Mouse (Mus musculus) left cerebral cortex, postnatal 10 days (tissue): Measurements from ENCODE around the gene Nin. TPM values are rescaled to one million over a fixed set of nuclear protein-coding genes. Genes with fewer than 3 reads are reported as not detected.

Experiments
- DNase-seq, 2 experiments: peaks; one replicate each; pipeline ENCODE4 v3.0.0; 2021 to 2022; ENCODE audit warnings: low spot score in 2 of 2, mixed read lengths in 1 of 2; ENCODE audit errors: extremely low spot score in 1 of 2
- intact Hi-C: fragments of 180-260 bp; cut with DNase I; formaldehyde crosslinking; loops from one replicate; pipeline ENCODE4 v1.15.1; 2025
- total RNA-seq, 2 experiments: library from RNA; stranded (reverse); gene quantifications; 2 replicates each; pipeline ENCODE4 v1.2.3; 2021

Nin gene
- total RNA-seq, 2 experiments from 2014 or later = 49.2 to 51.8 TPM

DNA sequence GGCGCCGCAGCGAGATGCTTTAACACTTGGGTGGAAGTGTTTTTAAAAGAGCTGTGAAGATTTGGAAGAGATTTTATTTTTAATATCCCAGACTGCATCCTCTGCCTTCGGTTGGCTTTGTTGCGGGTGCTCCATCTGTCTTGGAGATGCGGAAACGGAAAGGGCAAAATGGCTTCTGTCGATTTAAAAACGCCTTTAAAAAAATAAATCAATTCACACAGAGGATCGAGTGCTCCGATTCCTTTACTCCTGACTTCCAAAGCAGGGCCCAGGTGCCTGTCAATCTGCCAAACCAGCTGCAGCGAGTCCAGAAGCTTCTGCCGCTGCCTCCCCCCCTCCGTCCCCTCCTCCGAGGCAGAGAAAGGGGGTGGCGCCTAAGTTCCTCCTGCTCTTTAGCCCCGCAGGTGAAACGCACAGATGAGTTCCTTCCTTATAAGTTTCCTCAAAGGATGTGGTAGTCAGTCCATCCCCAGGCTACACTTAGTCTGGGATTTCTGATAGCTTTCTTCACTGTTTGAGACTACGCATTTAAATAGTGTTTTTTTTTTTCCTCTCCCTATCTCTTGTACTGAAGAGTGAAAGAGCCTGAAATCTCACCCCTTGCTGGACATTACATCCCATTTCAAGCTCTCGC is 17.6 kb upstream of the Nin start:
- intact Hi-C loops = no loop called here
- peak in 1 of 2 experiments; percentile 83 for DNase-seq

DNA sequence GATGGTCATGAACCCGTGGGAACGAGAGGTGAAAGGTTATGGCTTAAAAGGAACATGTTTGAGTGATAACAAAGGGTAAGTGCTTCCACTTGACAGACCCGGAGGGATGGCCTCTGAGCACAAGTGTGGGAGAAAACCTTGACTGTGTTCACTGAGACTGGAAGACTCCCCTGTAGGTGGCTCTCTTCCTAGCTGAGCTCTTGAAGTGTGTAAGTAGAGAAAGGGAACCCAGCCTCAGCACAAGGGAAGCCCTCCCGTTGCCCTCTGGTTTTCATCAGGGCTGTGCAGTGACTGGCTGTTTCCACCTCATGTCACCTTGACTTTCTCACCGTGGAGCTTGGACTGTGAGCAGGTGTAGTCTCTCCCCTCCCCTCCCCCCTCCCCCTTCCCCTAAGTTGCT is 15.6 kb upstream of the Nin start:
- intact Hi-C loops = no loop called here
- no peak for DNase-seq

DNA sequence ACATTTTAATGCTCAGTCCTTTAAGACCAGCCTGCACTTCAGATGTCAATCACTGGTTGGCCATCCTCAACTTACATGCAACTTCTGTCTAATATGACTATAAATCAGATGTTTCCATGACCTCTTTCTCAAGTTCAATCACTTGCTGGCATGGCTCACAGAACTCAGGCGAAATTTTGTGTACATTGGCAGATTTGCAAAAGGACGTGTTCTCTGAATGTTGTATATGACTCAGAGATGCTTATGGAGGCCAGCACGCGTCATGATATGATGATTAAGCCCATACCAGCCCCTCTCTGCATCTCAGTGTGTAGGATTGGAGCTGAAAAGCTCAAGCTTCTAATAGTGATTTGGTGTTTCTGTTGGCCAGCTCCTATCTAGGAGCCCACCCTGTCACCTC is 13.1 kb upstream of the Nin start:
- intact Hi-C loops = no loop called here
- no peak for DNase-seq

DNA sequence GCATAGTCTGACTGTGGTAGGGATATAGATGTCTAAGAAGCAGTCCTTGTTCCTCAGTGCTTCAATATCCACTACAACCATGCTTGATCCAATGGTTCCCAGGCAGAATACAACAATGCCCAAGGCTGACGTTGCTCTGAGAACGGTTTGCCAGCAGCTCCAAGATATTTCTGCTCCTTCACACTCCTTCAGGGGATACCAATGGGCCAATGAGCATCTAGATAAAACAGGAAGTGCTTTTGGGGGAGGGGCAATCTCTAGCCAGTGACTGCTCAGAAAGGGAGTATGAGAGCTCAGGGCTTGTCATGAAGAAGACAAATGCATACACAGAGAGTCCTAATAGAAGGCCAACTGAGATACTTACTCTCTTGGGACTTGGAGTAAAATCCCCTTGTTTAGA is 6.0 kb upstream of the Nin start:
- intact Hi-C loops = no loop called here
- DNase-seq = no peak

DNA sequence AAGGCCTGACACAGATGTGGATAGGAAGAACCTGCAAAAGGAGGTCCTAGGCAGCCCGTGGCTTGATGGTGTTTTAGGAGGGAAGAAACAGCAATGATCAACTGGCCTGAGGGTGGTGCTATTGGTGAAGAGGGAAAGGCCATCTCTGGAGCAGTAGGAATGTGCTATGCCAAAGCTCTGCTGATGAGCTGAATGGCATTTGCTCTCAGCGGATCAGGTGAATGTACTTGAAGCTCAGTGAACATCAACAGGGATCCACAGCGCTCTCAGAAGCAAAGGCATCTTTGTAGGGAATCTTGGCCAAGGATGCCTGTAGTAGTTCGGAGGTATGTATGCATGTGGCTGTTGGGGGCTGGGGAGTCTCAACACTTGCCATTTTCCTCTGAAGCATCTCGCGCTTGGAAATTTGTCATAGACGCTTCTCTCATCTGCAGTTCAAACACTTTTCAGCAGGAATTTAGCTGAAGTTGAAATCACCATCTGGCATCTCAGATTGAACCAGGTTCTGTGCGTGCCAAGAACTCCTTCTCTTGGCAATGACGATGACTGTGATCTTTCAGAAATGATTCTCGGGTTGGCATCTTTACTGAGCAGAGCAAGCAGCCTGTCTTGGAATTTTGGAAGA is 5.3 kb upstream of the Nin start:
- peak in 1 of 2 experiments; percentile 73 for DNase-seq
- intact Hi-C loops = no loop called here

DNA sequence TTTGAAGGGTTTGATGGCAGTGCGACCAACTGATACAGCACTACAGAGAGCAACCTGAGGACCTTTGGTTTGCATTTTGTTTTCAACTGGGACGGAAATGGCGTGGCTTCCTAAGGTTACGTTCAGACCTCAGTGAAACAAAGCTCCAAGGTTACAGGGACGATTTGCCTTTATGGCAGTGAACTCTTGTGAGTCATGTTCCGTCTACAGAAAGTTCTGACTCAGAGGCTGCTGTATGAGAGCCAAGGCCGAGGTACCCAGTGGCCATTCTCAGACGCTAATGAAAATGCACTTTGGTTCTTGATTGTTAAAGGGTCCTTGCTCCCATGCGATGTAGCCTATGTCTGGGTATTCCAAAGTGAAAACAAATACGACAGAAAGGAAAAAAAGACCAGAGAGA is 3.6 kb upstream of the Nin start:
- no peak for DNase-seq
- intact Hi-C loops = no loop called here

DNA sequence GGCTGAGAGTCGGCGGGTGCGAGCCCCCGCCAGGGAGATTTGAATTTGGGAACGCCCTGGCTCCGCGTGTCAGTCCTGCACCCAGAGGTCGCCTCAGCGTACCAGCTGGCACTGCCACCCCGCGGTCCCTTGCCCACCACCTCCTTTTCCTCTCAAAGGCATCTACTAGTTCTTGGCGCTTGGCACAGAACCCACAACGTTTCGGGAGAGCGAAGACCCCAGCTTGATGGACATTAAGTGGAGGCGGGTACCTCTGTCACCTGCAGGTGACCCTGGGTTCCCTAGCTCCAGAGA is 1.5 kb downstream of the Nin start:
- intact Hi-C loops = loop anchor here (5.0 kb wide), 1 partner anchor 35 kb away; no protein-coding TSS in a partner anchor
- no peak for DNase-seq

DNA sequence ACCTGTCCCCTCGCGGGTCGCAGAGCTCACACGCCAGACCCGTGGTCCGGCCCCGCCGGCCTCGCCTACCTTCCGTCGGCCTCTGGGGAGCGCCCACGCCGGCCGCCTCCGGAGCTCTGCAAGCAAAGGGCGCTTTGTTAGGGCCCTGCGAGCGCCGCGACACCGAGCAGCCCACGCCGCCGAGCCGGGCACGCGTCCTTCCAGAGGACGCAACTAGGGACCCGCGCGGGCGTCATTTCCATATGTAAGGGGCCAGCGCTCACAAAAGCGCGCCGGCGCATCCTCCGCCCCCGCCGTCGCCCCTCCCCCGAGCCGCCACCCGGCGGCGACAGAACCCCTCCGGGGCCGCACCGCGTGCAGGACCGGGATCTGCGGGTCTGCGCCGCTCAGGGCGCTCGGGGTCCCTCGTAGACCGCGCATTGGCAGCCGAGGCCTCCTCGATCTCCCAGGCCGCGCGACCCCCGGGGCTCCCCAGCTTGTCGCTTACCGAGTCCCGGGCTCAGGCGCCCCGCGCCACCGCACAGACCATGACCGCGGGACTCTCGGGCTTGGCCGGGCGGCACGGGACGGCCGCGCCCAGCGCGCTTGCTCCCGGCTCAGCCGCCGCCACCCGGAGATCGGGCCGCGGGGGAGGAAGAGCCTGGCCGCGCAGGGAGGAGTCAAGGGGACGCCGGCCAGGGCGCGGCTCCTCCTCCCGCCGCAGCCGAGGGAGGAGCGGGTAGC is 2.0 kb downstream of the Nin start:
- intact Hi-C loops = loop anchor here (5.0 kb wide), 1 partner anchor 36 kb away; no protein-coding TSS in a partner anchor
- DNase-seq = peak in 1 of 2 experiments; percentile 87

DNA sequence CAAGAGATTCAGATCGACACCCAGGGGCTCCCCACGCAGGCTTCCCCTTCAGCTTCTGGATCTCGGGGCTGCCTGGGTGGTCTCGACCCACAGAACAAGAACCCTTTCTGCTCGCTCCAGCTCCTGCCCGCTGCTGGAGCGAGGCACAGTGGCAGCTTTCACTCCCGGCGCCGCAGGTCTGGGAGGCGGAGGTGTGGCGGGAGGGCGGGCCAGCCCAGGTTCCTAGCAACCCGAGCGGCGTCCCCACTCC is 2.5 kb downstream of the Nin start:
- no peak for DNase-seq
- intact Hi-C loops = loop anchor here (5.0 kb wide), 1 partner anchor 36 kb away; no protein-coding TSS in a partner anchor

DNA sequence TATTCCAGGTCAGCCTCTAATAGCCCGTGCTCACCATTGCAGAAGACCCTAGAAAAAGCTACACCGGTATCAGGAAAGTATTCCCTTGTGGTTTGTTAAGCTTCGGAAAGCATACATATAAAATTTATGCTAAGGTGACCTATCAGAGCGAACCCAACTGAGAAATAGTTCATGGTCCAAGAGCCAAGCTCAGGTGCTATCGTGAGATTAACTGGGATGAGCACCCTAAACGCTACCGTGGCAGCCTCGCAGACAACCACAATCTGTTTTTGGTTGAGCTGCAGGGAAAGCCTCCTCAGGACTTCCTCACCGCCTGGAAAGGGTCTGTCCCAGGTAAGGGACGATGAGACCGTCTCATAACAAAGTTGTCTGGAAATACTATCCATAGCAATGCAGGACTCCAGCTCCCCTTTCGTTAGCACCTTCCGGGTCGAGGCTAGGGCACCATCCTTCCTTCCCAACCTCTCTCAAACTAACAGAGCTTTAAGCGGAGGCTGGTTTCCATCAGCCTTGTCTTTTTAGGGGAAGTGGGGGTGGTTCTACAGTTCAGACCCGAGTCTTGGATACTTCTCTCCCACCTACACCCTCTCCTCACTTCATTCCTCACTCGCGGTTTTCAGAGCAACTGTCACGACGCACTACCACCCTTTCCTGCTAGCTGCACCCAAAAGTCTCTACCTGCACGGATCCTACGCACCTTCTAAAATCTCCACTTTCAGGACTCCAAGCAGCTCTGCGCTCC is 3.0 kb downstream of the Nin start:
- DNase-seq = no peak
- intact Hi-C loops = loop anchor here (5.0 kb wide), 1 partner anchor 37 kb away; no protein-coding TSS in a partner anchor

DNA sequence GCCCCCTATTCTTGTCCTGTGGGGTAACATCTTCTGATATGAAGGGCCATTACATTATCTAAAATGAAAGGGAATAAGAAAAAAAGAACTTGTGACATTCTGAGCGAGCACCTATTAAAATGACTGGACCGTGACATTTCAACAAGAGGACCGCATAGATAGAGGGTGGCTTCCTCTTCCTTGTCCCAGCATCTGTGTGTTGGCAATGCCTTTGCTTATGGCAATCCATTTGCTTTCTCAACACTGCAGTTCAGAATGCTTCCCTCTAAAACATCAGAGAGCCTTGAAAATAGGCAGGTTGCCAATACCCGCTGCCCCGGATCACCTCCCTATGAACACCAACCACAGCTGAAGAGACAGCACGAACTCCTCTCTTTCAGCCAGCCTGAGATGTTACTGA is 3.6 kb downstream of the Nin start:
- intact Hi-C loops = loop anchor here (5.0 kb wide), 2 partner anchors 37 to 58 kb away; no protein-coding TSS in a partner anchor
- DNase-seq = peak in 1 of 2 experiments; percentile 50

DNA sequence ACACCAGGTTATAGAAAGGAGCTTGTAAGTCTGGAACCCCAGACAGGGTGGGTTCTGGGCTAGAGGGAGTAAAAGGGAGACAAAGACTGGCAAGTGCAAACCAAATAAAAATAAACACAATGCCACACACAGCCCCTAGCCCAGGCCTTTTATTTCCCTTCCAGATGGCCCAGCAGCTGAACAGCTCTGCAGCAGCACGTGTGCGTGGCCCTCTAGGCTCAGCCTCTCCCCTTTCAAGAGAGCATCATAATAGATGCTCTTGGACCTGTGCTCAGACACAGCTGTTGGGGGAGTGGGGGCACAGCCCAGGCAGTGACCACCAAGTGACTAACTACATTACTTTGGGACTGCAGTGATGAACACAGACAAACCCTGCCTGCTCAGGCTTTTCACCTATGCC is 5.4 kb downstream of the Nin start:
- DNase-seq = no peak
- intact Hi-C loops = loop anchor here (5.0 kb wide), 1 partner anchor 56 kb away; no protein-coding TSS in a partner anchor

DNA sequence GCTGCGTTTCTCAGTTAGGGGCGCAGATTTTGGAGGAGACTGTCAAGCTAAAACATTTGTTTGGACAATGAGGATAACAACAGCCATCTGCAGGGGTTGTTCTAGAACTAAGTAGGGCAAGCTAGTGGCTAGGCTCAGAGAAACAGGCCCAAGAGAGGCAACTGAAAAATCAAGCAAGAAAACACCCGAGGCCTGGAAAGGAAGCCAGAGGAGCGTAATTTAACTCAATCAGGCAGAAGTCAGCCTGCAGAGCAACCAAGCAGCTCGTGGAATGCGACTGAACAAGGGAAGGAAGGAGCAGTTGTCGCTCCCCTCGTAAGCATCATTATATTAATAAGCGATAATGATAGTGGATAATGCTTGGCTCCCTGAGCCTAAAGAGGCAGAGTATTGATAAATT is 7.0 kb downstream of the Nin start:
- intact Hi-C loops = loop anchor here (5.0 kb wide), 1 partner anchor 54 kb away; no protein-coding TSS in a partner anchor
- DNase-seq = no peak

DNA sequence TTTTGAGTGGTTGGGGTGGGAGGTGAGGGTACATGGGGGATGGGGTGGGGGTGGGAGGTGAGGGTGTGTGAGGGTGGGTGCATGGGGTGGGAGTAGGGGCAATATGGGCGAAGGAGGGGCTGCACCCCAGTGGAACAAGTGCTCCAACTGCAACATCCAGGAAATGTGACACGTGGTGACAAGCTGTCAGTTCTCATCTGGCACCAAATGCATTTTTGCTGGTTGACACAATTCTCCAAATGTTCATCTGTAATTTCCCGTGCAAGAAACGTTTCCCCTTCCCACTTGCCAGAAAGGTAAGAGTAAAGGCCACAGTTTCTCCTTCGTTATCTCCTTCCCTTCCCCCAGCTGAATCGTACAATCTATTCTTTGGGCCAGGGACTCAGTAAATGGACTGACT is 7.6 kb downstream of the Nin start:
- intact Hi-C loops = loop anchor here (5.0 kb wide), 1 partner anchor 54 kb away; no protein-coding TSS in a partner anchor
- no peak for DNase-seq

DNA sequence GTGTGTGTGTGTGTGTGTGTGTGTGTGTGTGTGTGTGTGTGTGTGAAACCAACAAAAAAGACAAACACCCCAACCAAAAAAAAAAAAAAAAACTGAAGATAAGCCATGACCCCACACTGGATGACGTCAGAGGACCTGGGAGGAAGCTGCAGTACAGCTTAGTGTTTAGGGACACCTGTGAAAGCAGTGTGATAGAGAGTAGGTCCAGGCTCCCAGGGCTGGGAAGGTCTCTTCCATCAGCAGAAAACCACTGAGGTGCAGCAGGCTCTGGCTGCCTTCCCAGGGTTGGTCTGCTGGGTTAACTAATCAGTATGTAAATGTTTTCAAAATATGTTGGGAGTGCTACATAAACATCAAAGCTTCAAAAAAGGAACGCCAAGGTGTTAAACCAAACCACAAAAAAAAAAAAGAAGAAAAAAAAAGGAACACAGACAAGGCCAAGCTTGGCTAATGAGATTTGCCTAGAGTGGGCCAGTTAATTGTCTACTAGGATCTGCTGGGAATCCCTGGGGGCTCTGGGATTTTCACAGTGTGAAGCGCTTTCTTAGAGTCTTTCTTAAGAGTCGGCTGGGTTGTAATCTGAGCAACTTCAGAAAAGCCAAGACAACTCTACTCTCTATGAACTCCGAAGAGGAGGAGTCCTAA is 8.6 kb downstream of the Nin start:
- intact Hi-C loops = loop anchor here (5.0 kb wide), 1 partner anchor 53 kb away; no protein-coding TSS in a partner anchor
- DNase-seq = no peak

DNA sequence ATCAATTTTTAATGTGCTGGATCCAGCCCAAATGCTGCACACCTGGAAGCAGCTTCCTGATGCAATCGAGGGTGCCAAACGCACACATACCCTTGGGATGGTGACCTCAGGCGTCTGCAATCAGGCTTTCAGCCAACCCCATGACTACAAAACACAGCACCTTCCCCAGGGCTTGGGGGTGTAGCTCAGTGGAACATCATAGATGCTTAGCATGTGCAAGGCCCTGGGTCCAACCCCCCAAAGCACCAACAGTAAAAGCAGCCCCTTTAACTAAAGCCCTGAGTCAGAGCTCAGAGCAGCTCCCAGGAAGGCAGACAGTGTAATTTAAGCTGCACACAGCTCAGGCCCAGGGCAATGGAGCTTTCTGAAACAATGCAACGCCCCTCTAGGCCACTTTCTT is 9.3 kb downstream of the Nin start:
- DNase-seq = no peak
- intact Hi-C loops = no loop called here

DNA sequence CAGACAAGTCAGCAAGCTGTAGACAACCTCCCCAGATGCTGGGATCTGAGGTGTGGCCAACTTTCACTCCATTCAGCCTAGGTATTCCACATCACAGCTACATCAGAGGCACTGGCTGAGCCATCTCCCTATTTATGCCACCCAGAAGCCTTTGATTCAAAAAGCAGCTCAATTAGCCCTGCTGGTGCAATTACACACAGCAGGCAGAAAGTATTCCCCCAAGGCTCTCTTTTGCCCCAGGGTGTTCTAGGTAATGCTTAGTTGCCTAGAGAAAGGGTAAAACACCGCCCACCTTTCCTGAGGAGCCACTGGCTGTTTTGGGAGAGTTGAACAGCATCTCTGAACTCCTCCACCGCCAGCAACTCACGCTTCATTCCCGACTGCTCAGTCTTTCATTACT is 10.3 kb downstream of the Nin start:
- DNase-seq = no peak
- intact Hi-C loops = no loop called here

DNA sequence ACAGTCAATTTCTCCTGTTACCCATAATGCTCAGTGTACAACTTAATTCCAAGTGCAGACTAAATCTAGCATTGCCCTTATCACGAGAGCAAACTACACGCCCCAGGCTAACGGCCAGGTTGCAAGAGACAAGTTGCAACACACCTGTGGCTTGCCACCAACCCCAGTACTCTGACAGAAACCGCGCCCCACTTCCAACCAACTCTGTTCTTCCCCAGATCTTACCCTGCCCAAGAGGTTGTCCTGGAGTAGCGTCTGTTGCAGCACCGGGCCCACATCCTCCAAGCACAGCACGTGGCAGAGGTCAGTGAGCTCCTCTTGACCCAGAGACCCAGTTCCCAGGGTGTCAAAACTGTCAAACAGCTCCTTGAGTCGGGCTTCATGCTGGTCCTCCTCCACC is 11.1 kb downstream of the Nin start:
- no peak for DNase-seq
- intact Hi-C loops = no loop called here

DNA sequence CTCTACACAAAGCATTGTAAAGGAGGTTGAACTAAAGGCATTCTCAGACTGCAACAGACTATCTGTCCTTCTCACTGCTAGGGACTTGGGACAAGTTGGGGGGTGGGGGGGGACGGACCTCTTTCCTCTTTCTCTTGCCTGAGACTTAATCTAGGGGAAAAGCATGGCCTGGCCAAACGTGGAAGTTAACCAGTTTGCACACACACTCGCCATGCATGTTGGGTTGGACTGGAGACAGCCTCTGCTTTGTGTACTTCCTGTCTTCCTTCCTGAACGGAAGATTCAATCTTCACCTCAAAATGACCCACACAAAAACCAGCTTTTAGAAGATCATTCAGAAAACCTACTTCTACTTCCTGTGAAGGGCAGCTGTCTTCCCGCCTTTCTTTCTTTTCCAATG is 11.7 kb downstream of the Nin start:
- DNase-seq = no peak
- intact Hi-C loops = no loop called here
